Mouse (Mus musculus) liver, postnatal 0 days (tissue): ENCODE data around the gene Olfr1158.

Experiments
- CTCF ChIP-seq: sonication (generic); IDR thresholded peaks from 2 replicates; pipeline ENCODE4 v1.5.1; 2016; ENCODE audit warnings: antibody characterized with exemption, low read depth
- EP300 ChIP-seq: IDR thresholded peaks from 2 replicates; pipeline ENCODE4 v1.6.1; 2016; ENCODE audit warnings: antibody characterized with exemption, low read depth, mild to moderate bottlenecking

- no peak for TF ChIP-seq CTCF
- no peak for TF ChIP-seq EP300
Observed at GRCm38 (mm10) chr2:87974563-87974962, 15.3 kb upstream of the Olfr1158 start, which contains the start of gene Olfr74.
